Mouse (Mus musculus) spleen, postnatal 14 days (tissue): ENCODE data around the gene Rps15.

Experiments
- DNase-seq, 2 experiments: peaks; one replicate each; pipeline ENCODE4 v3.0.0; 2021 to 2022; ENCODE audit warnings: low spot score in 2 of 2

Rps15 gene

DNA sequence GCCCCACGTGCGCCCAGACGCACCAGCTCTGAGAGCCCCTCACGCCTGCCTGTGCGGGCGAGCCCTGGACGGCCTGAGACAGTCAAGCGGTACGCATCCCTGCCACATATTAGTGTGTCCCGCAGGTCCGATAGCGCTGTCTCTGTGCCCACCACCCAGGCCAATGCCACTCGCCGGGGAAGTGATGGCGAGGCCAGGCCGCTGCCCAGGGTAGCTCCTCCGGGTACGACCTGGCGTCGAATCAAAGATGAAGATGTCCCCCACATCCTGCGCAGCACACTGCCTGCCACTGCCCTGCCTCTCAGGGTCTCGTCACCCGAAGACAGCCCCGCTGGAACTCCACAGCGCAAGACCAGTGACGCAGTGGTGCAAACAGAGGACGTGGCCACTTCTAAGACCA is 23.1 kb downstream of the Rps15 start:
- no peak for DNase-seq

GRCm38 (mm10) chr10:80316359-80316781 is 24.1 kb downstream of the Rps15 start:
- DNase-seq = no peak

DNA sequence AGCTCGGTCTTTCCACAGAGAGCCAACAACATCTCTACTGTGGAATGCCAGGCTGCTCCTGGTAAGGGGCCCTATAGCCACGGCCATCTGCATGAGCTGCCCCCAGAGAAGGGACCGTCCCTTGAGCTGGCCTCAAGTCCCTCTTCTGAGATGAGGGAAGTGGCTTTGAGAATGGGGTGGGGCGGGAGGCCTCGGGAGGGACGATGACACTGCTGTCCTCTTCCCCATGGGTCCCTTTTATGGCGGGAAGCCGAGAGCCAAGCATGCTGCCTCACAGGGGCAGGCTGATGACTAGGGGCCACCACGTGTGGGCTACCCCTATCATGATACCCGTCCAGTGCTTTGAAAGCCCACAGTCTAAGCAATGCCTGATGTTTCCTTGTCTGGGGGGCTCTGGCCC is 24.8 kb downstream of the Rps15 start:
- DNase-seq = no peak

GRCm38 (mm10) chr10:80320340-80320760 is 28.1 kb downstream of the Rps15 start, which contains the start of gene 2310011J03Rik:
TSS of gene 2310011J03Rik (minus strand) at chr10:80320537.
- DNase-seq = peak; percentile 79 to 84

DNA sequence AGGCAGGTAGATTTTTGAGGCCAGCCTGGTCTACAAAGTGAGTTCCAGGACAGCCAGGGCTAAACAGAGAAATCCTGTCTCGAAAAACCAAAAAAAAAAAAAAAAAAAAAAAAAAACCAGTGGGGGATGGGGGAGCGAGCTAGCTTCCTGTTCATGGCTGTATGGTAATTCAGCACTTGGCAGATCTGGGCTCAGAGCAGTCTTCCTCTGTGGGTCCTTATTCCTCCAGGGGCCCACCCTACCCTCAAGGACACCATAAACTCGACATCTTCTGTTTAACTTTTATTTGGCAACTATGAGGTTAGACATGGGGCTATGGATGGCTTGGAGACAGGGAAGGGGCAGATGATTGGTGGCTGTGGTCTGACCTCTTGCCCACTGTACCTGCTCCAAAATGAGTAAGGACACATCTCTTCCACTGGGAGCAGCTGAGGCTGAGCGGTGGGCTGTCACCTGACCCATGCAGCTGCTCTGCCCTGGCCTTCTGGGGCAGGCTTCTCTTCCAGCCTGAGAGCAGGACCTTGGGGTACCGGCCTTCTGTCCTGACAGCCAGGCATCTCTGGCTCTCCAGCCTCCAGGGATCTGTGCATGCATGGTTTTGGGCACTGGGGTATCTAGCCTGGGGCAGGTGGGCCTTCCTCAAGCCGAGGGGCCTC is 28.9 kb downstream of the Rps15 start:
- no peak for DNase-seq

- no peak for DNase-seq
Observed at GRCm38 (mm10) chr10:80321670-80322581, 29.7 kb downstream of the Rps15 start.

DNA sequence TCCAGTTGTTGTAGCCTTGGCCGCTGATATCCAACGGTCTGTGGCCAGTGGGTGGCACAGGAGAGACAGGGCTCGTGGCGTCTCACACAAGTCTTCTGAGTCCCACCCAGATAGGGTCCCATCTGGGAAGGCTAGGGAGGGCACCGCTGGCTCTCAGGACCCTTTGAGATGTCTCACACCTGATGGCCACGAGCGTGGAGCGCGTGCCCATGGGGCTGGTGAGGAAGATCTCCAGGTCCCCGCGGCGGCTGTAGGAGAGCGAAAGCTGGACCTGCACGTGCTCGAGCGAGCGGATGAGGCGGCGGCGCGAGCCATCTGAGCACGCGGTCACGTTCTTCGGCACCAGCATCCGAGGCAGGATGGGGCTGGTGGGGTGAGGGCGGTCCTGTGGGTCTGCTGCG is 30.6 kb downstream of the Rps15 start:
- no peak for DNase-seq

DNA sequence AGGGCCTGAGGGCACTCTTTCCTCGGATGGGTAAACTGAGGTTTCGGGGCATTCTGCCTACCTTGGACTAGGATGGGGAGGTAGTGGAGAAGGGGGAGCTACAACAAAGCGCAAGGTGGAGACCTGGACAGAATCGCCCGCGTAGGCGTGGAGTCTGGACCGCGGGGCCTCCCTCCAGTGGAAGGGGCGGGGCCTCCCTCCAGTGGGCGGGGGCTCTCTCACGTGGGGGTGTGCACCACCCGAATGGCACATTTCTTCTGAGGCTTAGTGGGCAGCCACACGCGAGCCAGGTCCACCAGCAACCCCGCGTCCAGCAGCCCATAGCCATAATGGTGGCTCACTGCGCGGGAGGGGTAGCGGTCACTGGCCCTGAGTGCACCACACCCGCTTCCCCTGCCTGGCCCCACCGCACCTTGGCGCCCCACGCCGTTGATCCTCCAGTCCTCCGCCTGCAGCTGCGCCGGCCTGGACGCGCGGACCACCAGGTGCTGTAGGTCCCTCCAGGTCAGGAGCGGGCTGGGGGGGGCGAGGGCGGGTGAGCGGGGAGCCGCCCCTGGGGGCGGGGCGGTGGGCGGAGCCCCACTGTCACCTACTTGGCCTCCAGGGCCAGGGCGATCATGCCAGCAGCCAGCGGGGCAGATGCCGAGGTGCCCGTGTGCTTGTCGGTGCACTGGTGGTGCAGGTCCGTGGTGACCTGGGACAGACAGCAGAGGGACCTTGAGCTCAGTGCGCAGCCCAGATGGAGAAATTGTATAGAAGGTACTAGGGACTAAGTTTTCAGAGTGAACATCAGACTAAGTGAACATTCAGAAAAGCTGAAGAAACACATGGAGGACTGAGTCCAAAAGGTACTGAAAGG is 31.2 kb downstream of the Rps15 start:
- DNase-seq = peak; percentile 55 to 68

DNA sequence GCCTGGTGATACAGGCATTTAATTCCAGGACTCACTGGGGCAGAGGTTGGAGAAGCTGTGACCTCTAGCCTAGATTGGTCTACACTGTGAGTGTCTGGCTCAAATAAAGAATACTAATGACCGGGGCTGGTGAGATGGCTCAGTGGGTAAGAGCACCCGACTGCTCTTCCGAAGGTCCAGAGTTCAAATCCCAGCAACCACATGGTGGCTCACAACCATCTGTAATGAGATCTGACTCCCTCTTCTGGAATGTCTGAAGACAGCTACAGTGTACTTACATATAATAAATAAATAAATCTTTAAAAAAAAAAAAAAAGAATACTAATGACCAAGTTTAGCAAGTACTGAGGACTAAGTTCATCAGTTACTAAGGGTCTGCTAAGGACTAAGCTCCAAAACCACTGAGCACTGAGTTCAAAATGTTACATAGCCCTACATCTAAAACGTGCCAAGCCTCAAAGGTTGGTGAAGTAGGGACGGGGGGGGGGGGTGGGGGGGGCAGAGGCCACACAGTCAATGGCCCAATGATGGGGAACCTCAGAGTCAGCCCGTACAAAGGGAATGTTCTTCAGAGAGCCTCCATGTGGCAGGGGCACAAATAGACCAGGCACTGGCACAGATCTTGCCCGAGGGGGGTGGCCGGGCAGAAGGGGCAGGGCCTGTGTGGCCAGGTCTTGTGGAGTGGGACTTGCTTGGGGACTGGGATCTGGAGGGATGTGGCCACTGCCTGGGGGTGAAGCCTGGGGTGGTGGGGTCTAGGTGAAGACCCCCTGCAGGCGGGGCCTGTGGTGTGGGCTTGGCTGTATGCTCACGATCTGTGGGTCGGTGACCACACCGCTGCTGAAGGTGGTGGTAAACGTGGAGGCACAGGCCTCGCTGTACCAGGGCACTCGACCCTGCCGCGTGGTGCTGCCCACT is 32.1 kb downstream of the Rps15 start:
- no peak for DNase-seq

DNA sequence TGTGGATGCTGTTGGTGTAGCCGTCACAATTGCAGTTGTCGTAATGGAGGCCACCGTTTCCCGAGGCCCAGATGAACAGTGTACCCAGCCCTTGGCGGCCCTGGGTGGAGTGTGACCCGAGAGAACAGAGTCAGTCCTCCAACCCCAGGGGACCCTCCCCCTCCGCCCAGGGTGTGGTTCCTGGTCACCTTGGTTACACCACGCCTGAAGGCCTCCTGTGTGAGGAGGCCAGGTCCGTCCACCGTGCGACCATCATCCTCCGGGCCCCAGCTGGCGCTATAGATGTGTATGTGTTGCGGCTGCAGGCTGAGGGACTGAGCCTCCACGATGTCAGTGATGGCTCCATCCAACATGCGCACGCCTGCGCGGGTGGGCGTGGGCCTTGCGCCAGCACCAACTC is 32.8 kb downstream of the Rps15 start:
- DNase-seq = no peak

- DNase-seq = peak; percentile 87 to 88
Observed at GRCm38 (mm10) chr10:80329273-80330081, 37.2 kb downstream of the Rps15 start, which contains the start of the genes Pcsk4 and Reep6. TSS of gene Pcsk4 (minus strand) at chr10:80329498. TSS of gene Reep6 (plus strand) at chr10:80329953.

- DNase-seq = no peak
Observed at GRCm38 (mm10) chr10:80330084-80330483, 37.8 kb downstream of the Rps15 start.

DNA sequence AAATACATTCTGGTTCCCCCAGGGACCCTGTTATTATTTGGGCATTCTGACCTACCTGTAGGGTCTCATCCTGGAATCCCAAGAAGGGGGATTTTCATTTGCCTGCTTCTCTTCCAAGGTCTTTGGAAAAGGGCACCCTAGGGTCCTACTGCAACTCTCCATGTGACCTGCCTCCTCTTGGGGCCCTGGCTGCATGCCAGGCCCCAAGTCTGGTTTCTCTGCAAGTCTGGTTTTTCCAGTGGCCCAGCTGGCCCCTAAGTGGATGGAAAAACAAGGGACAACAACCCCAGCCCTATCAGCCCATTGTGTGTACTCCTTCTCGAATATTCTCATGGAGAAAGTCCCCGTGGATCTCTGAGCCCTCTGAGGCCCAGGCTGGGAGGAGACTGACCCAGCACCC is 38.6 kb downstream of the Rps15 start:
- DNase-seq = no peak

DNA sequence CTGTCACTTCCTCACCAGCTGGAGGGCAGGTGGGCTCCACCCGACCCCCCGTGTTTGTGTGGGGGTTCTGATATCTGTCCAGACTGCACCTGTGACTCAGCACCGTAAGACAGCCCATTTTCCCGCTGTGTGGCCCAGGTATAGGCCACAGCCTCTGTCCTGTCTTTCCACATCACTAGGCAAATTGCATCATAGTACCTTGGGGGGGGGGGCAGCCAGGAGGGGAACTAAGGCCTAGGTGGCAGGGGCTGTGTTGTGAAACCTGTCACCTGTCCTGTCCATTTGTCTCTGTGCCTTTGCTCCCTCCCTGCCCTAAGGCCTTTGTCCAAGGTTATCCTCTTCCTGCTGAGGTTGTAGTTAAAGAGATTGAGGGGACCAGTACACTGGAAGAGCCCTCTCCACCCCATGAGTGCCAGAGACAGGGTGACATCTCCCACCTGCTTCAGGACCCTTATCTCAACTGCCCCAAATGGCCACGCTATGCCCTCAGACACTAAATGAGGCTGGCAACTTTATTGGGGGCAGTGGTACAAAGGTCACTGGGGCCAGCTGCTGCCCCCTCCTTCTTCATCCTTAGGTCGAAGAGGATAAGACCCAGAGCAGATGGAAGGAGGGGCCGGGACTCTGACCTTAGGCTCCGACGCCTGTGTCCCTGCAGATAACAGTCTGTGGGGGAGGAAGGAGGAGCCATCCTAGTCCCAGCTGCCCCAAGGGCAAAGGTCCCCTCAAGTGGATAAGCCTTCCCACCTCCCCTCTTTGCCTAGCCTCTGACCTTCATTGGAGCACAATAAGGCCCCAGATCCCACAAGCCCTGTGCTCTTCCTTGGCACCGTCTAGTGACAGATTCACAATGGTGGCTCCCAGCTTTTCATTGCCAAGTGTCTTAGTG is 39.6 kb downstream of the Rps15 start:
- DNase-seq = peak in 1 of 2 experiments; percentile 40

DNA sequence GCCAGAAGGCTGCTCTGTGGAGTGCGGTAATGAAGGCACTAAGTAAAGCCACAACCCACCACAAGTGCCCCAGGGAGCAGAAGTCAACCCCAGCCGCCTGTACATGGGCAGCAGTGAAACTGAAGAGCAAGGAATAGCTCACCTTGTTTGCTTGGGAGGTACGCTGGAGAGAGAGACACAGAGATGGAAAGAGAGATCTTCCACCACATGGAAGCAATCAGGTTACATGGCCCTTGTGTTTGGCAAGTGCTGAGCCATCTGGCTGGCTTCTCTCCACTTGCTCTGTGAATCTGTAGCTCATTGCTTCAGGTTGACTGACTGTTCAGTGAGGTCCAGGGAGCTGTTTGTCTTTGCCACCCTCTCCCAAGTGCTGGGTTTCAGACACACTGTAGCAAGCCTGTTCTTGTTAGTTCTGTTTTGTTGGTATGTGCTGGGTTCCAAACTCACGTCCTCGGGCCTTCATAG is 40.3 kb downstream of the Rps15 start:
- no peak for DNase-seq

DNA sequence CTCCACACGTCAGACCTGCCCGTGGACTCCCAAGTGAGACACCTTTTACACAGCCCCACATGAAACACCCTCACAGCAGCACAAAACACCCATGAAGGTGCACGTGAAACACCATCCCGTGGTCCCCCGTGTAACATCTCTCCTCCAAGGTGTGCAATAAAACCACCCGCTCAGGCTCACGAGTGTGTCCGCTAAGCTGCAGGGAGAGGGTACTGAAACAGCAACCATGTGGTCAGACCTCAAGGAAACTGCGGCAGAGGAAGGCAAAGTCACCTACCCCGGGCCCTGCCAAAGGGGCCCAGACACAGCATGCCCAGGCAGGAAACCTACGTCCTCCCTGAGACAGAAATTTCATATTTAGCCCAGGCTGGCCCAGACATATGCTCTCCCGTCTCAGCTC is 44.0 kb downstream of the Rps15 start:
- no peak for DNase-seq

DNA sequence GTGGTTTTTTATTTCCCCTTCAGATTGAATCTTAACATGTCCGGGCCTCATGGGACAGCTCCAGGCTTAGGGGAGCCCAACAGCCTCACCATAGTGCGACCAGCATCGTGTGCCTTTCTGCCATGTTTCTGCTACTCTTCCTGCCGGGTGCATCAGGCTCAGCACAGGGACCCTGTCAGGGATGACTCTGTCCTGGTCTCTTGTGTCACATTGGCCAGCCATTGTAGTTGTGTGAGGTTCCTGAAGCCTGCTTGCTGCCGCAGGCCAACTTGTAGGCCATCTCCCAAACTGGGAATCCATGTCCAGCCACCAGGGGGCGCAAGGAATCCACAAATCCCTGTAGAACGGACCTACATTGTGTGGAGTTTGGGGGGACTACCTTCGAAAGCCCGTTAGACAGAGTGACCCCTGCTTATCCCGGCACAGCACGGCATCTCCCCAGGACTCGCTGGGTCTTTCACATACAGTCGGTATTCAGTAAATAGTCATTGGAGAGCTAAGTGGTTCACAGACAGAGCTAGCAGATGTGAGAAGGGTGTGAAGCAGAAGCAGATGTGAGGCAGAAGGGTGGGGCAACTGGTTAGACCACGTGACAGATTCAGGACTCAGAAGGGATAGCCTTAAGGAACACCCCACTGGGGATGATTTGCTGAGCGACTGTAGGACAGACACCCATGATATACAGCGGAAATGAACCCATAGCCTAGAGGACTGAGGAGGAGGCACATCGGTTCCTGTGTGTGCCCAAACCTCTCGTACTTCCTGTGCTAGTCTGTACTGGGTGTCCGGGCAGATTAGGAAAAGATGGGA is 47.9 kb downstream of the Rps15 start:
- DNase-seq = peak; percentile 75 to 85

- no peak for DNase-seq
Observed at GRCm38 (mm10) chr10:80341026-80341425, 48.8 kb downstream of the Rps15 start.
